Mouse (Mus musculus): Measurements from ENCODE around the gene Prph2. TPM values are rescaled to one million over a fixed set of nuclear protein-coding genes. Genes with fewer than 3 reads are reported as not detected.

Prph2 gene
- polyA plus RNA-seq, 1 experiment = not detected

DNA sequence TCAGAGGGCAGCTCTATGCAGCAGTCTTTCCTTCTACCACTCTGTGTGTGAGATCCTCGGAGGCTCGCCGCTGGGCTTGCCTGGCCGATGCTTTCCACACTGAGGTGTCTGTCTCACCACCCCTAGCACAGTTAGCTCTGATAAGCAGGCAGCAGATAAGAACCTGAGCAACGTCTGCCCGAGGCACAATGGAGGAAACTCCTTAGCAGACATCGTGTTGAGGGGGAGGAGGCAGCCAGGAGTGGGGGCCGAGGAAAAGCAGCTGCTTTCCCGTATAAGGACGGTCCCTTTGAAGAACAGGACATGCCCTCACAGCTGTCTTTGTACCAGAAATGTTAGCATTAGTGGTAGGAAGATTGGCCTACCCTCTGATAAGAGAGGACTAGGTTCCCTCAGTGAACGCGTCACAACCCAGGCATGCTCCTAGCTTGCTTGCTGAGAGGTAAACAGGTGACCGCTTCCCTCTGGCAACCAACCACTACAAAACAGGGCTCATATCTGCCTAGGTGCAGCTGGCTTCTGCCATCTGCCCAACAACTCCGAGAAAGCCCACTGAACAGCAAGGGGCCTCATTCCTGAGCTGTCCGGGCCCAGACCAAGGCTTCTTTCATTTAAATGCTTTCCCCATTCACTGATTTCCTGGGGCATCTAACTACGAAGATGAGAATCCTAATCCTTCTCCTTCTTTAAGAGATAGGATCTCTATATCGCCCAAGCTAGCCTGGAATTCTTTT lies 24.2 kb upstream of the Prph2 start:
- TF ChIP-seq GATA1 (IDR thresholded peaks at IDR 0.05; ENCODE audit: low read length) = peak; percentile 89

DNA sequence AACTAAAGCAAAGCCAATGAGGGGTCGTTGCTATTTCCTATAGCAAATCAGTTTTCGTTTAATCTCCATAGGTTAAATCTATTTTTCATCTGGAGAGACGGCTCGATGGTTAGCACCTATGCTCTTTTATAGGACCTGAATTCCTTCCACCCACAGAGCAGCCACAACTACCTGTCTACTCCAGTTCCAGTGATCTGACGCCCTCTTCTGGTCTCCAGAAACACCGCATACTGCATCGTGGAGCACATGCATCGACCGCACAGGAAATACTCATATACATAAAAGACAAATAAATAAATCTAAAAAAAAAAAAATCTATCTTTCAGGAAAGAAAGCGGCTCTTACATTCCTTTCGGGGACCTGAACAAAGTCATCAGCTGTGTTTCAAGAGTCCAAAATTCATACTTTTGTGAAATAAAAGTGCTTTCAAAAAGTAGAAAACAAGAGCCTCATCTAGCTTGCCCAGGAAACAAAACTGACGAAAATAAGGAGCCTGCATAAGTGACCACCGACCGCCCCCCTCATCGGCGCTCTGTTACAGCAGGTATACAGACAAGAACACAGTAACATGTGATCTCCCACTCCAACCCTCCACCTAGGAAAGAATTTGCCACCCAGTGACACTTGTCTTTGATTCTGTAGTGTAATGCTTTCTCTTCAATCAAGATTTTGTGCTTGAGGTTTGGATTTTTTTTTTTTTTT lies 21.6 kb upstream of the Prph2 start:
- no peak for TF ChIP-seq GATA1 (IDR thresholded peaks at IDR 0.05; ENCODE audit: low read length)

DNA sequence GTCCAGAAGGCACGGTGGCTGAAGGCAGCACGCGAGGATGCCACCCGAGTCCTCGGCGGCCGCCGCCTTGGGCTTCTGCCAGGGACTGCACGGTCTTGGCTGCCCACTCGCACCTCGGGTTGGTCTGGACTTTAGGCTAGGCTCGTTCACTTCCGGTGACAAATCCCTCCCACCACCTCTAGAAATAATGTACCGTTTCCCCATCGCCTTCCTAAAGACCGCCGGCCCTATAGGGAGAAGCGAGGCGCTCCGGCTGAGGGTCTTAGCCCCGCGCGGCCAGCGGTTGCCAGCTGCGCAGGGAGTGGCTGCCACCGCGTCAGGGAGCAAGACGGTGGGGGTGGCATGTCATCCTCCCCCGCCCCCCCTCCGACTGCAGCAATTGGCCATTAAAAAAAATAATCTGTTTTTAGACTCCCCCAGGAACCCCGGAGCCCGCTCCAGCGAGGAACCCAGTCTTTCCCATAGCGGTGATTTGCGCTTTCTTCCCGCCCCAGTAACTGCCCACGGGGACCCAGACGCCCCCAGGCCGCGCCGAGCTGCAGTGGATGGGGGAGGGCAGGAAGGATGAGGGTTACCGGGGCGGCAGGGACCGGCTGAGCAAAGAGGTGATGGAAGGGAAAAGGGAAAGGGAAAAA lies 20.7 kb upstream of the Prph2 start:
- no peak for TF ChIP-seq GATA1 (IDR thresholded peaks at IDR 0.05; ENCODE audit: low read length)

DNA sequence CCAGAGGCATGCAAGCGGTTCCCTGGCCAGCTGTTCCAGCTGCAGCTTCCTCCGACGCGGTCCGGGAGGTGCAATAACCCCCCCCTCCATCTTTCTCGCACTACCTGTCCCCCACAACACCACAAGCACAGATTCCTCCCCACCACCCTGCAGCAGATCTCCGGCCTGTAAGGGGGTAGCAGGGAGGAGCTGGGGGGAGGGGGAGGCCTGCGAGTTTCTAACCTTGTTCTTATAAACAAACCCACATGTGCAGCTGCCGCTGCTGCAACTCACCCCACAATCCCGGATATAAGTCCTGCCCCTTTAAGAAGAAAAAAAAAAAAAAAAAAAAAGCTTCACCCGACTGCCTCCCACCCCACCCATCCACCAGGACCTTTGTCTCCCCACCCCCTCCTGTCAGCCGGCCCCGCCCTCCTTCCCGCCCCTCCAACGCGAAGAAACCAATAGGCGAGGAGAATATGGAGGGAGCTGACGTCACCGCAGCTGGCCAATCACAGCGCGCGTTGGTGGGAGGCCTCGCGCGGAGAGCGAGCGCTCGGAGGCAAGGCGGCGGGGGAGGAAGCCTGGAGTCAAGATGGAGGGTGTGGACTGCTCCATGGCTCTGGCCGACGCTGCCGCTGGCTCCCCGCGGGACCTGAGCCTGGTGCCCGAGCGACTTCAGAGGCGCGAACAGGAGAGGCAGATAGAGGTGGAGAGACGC lies 20.0 kb upstream of the Prph2 start, which contains the start of gene Tbcc:
Tbcc (plus strand) TSS at position 569 of the 700 bp plus-strand sequence.
- TF ChIP-seq GATA1 (IDR thresholded peaks at IDR 0.05; ENCODE audit: low read length) = no peak

DNA sequence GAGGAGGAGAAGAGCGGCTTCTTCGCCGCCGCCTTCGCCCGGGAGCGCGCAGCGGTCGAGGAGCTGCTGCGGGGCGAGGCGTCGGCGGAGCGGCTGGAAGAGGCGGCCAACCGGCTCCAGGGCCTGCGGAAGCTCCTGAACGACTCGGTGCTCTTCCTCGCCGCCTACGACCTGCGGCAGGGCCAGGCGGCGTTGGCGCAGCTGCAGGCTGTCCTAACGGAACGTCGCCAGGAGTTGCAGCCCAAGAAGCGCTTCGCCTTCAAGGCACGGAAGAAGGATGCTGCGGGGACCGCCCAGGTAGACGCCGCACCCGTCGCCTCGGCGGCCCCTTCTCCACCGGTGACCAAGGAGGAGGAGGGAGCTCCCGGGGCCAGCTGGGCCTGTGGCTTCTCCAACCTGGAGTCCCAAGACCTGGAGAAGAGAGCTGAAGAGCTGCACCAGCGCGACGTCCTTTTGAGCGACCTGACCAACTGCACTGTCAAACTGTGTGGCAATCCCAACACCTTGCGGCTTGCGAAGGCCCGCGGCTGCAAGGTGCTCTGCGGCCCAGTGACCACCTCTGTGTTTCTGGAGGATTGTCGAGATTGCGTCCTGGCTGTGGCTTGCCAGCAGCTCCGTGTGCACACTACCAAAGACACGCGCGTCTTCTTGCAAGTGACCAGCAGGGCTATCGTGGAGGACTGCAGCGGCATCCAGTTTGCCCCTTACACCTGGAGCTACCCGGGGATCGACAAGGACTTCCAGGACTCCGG lies 19.2 kb upstream of the Prph2 start:
- TF ChIP-seq GATA1 (IDR thresholded peaks at IDR 0.05; ENCODE audit: low read length) = no peak

DNA sequence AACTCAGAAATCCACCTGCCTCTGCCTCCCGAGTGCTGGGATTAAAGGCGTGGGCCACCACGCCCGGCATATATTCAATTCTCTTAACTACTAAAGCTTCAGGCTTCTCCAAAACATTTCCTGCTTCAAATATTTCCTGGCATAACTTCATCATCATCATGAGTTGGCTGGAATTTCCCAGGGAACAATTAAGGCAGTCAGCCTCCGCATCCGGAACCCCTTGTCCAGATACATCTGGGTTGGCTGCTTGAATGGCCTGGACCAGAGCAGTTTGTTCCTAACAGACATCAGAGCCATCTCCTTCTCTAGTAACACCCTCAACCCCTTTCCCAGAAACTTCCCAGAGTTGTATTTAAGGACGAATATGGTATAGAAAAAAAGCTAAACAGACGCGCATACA lies 14.8 kb upstream of the Prph2 start:
- no peak for TF ChIP-seq GATA1 (IDR thresholded peaks at IDR 0.05; ENCODE audit: low read length)

DNA sequence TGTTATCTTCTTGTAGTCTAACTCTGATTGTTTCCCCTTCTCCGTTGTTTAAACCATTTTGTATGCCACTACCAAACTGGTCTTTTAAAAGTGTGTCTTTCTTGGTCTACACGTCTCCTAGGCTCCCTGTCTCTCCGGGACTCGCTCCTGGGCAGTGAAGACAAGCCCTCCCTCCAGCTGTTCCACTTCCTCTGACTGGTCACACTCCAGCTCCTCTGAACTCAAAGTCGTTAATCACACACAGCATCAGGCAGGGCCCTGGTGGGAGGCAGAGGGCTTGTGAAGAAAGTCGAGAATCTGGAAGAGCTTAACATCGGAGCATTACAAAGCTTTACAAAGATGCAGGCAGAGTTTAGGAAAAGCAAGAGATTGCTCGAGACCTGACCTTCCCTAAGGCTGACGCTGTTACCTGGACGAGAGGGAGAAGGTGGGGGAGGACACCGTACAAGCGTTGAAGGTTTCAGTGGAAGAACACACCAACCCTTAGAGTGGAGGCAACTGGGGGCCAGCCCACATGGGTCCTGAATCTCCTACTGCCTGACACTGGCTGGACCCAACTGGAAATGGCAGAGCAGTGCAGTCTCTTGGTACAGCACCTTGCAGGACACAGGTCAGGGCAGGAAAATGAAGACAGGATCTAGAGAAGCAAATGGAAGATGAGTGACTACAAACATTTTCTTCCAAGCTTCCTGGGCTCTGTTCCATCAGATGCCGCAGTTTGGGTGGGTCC lies 12.9 kb upstream of the Prph2 start:
- no peak for TF ChIP-seq GATA1 (IDR thresholded peaks at IDR 0.05; ENCODE audit: low read length)

DNA sequence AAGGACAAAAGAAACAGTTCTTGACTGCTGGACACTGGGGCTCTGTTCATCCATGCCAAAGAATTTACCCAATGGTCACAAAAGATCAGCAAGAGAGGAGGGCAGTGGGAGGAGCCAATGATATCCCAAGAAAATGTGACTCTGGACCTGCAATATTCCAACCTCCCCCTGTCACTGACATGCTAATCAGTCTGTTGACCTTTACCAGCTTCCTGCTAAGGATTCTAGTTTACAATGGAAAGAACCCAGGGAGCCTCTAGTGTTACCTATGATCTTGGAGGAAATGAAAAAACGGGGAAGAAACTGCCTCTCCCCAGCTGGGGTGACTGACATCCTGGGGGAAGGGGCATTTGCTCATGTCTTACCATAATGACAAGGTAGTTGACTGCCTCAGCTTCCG lies 9.3 kb upstream of the Prph2 start:
- TF ChIP-seq GATA1 (IDR thresholded peaks at IDR 0.05; ENCODE audit: low read length) = no peak

DNA sequence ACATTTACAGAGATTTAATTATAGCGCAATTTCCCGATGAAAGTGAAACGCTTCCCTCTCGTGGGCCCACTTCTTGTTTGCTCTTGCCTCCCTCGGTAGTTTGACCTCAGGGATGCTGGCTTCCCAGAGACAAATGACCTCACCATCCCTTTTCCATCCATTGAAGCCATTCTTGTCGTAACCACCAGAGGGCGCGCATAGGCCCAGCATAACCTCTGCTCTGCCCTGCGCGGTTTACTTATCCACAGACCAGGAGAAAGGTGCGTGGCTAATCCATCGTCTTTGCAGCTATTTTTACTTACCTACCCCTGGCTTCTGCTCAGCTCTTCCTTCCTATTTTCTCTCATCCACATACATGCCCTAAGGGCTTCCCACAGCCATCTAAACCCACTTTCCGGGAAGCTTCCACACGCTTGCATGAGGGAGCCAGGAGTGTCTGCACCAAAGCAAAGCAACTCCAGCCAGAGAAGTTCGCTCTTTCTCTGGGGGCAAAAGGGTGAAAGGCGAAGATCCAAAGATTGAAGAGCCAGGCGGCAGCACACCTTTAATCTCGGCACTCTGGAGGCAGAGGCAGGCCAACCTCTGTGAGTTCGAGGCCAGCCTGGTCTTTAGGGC lies 6.3 kb upstream of the Prph2 start:
- no peak for TF ChIP-seq GATA1 (IDR thresholded peaks at IDR 0.05; ENCODE audit: low read length)

DNA sequence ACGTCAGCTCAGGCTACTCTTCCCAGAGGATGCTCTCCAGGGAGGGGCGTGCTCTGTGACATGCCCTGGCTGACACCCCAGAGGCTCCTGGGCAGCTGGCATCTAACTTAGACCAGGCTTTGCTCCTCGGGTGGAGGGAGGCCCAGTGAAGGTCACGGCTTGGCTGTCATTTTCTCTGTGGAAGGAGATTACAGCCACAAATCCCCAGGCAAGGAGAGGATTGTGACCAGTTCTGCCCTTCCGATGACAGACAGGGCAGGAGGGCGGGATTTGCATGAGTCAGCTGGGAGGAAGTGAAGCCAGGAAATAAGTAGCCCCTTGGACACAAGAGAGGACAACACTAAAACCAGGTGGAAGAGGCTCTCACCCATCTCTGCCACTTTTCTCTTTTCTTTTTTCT lies 2.1 kb downstream of the Prph2 start:
- TF ChIP-seq GATA1 (IDR thresholded peaks at IDR 0.05; ENCODE audit: low read length) = no peak

DNA sequence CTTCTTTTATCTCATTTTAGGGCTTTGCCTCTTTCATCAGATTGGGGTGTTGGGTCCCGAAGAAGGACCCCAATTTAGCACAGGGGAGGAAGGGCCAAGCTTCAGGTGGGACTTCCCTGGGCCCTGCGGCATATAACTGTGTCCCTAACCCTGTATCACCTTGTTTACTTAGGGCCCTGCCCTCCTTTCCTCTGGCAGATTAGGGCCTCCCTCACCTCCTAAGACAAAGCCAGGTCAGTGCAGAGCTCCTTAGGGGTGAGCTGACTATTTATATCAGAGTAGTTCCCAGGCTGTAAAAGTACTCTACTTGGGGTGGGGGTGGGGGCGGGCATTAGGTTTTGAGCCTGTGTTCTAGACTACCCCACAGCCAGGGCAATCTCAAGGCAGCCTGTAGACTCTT lies 4.9 kb downstream of the Prph2 start:
- TF ChIP-seq GATA1 (IDR thresholded peaks at IDR 0.05; ENCODE audit: low read length) = no peak

DNA sequence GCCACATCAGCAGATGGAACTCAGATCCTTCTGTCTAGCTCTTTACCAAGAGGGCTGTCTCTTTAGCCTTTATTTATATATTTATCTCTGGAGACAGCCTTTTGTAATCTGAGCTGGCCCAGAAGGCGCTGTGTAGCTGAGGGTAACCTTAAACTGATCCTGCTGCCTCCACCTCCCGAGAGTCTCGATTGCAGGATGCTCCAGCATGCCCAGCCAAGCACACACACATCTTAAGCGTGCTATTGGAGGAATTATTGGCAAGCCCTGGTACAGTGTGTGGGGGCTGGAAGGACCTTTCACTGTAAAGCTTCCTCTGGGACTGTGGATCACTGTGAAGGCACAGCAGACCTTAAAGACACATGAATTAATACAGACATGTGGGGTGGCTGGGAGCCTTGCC lies 8.7 kb downstream of the Prph2 start:
- TF ChIP-seq GATA1 (IDR thresholded peaks at IDR 0.05; ENCODE audit: low read length) = no peak

DNA sequence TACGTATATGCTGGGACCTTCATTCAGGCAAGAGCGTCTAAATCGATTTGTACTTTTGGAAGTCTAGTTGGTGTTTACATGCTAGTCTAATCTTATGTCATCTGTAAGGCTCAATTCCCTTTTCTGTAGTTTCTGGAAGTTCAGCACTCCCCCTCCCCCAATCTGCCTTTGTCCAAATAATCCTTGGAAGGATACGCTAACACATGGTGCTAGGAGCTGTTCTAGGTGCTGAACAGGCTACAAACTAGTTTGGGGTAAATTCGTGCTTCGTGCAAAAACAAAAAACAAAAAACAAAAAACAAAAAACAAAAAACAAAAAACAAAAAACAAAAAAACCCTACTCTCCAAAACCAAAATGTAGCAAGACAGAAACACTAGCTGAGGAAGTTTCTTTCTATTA lies 10.6 kb downstream of the Prph2 start:
- no peak for TF ChIP-seq GATA1 (IDR thresholded peaks at IDR 0.05; ENCODE audit: low read length)

DNA sequence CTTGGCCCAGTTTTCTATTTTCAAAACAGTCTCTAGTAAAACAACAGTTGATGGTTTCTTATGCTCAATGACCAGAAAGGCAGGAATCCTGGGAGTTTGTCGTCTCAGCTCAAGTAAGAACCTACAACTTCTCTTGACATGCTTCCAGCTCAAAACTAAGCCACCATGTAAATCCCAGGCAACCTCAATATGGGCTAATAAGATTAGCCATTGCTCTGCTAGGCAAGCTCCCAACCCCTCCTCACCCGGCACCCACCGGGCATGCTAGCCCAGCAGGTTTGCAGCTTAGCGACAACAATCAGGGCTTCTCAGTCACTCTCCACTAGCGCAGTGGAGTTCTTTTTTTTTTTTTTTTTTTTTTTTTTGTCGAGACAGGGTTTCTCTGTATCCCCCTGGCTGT lies 15.9 kb downstream of the Prph2 start:
- TF ChIP-seq GATA1 (IDR thresholded peaks at IDR 0.05; ENCODE audit: low read length) = no peak

All from G1E-ER4 (cell line).